Mouse (Mus musculus) heart, postnatal 0 days (tissue): Measurements from ENCODE around the gene Dner. TPM values are rescaled to one million over a fixed set of nuclear protein-coding genes. Genes with fewer than 3 reads are reported as not detected.

Experiments used
- ATAC-seq: fragments of 200-750 bp; cut with Nextera tagmentation; 2 replicates; pipeline ENCODE4 v1.8.0; 2017; ENCODE audit warnings: low read depth, moderate number of reproducible peaks, moderate library complexity; ENCODE audit not compliant: insufficient read depth
- DNase-seq: peaks from one replicate; pipeline ENCODE4 v3.0.0-alpha.2; 2016; ENCODE audit warnings: low spot score
- H3K27ac ChIP-seq: fragments of 300-500 bp; sonication (generic); 2 replicates; pipeline ENCODE4 v1.5.1; 2014; ENCODE audit warnings: low read depth, mild to moderate bottlenecking
- H3K27me3 ChIP-seq: fragments of 300-500 bp; sonication (generic); 2 replicates; pipeline ENCODE4 v1.6.1; 2014; ENCODE audit warnings: low read length, mixed read lengths; ENCODE audit not compliant: control insufficient read depth, insufficient read depth
- H3K36me3 ChIP-seq: fragments of 300-500 bp; sonication (generic); replicated peaks from 2 replicates; pipeline ENCODE4 v1.6.1; 2014; ENCODE audit warnings: low read length, mixed read lengths; ENCODE audit not compliant: control insufficient read depth, insufficient read depth
- H3K4me1 ChIP-seq: fragments of 300-500 bp; sonication (generic); 2 replicates; pipeline ENCODE4 v1.6.1; 2014; ENCODE audit warnings: antibody characterized with exemption; ENCODE audit not compliant: control insufficient read depth, insufficient read depth
- H3K4me2 ChIP-seq: fragments of 300-500 bp; sonication (generic); 2 replicates; pipeline ENCODE4 v1.6.1; 2014; ENCODE audit warnings: low read depth, mild to moderate bottlenecking, low read length, moderate library complexity
- H3K4me3 ChIP-seq: fragments of 300-500 bp; sonication (generic); 2 replicates; pipeline ENCODE4 v1.5.1; 2014; ENCODE audit warnings: low read depth, low read length
- H3K9ac ChIP-seq: fragments of 300-500 bp; sonication (generic); replicated peaks from 2 replicates; pipeline ENCODE4 v1.6.1; 2014; ENCODE audit warnings: low read depth, low read length, mixed read lengths
- H3K9me3 ChIP-seq: fragments of 300-500 bp; sonication (generic); replicated peaks from 2 replicates; pipeline ENCODE4 v1.6.1; 2016; ENCODE audit warnings: low read length; ENCODE audit not compliant: control insufficient read depth
- CTCF ChIP-seq: IDR thresholded peaks from 2 replicates; pipeline ENCODE4 v1.5.1; 2016; ENCODE audit warnings: antibody characterized with exemption, control low read depth, low read depth
- EP300 ChIP-seq: IDR thresholded peaks from 2 replicates; pipeline ENCODE4 v1.6.1; 2016; ENCODE audit warnings: antibody characterized with exemption, low read depth
- WGBS: fragments of 180-500 bp; shearing (Covaris S2); extraction: QIAGEN DNeasy Blood & Tissue Kit; methylation state at CpG from one replicate; pipeline ENCODE4 v1.1.7; 2014; 5-methylcytosine and 5-hydroxymethylcytosine counted together
- polyA plus RNA-seq: library from polyadenylated mRNA; unstranded; fragments of >200 nt; fragmentation: Nextera tagmentation; extraction: Ambion mirVana; gene quantifications from 2 replicates; pipeline ENCODE4 v1.2.1, GENCODE M21; 2015
- total RNA-seq: library from RNA; depleted of rRNA; stranded (reverse); fragments of >200 nt; gene quantifications from 2 replicates; pipeline ENCODE4 v1.2.3, GENCODE M21; 2014; ENCODE audit warnings: low replicate concordance

Dner gene
- total and polyA plus RNA-seq, 2 experiments from 2014 or later: 0.19 to 0.76 TPM

DNA sequence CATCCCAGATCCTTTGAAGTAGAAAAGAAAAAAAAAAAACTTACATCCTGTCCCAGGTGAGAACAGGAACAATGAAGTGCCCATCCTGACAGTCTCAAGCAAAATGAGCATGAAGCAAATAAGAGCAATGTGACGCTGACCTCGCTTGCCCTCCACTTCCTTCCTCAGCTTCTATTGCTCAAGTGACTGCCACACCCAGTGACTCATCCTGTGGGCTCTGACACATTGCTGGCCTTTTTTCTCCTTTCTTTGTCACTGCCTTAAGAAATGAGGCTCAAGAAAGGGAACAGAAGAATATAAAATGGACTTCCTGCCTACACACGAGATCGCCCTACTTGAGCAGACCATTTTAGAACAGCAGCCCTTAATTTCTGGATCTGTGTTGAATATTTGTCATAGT, 289.1 kb downstream of the Dner start:
- TF ChIP-seq EP300: no peak
- TF ChIP-seq CTCF: no peak
- no peaks in the 10 kb centered on the region for H3K9me3 ChIP-seq
- H3K9ac ChIP-seq: no peak overlapping the region
- 55% methylated on average over 4 of the region's 4 CpGs for WGBS
- no peak overlapping the region for H3K4me3 ChIP-seq
- no peaks in the 10 kb centered on the region for H3K27me3 ChIP-seq
- DNase-seq (peak; percentile 24), ATAC-seq (no peak; the same call in 1 of the 2 replicates)
- 0 out of 2 replicates have a peak, but pooled peaks cover 5% of the 10 kb centered on the region for H3K4me1 ChIP-seq
- H3K4me2 ChIP-seq: no peak overlapping the region
- no peak overlapping the region for H3K27ac ChIP-seq
- H3K36me3 ChIP-seq: no peaks in the 10 kb centered on the region

GRCm38 (mm10) chr1:84405551-84406290, 290.3 kb downstream of the Dner start:
- H3K4me2 ChIP-seq: no peak overlapping the region
- 81% methylated on average over 5 of the region's 5 CpGs for WGBS
- H3K36me3 ChIP-seq: no peaks in the 10 kb centered on the region
- TF ChIP-seq EP300: no peak
- TF ChIP-seq CTCF: no peak
- H3K9ac ChIP-seq: no peak overlapping the region
- ATAC-seq (no peak), DNase-seq (no peak)
- no peaks in the 10 kb centered on the region for H3K27me3 ChIP-seq
- no peaks in the 10 kb centered on the region for H3K9me3 ChIP-seq
- no peak overlapping the region for H3K4me3 ChIP-seq
- no peak overlapping the region for H3K27ac ChIP-seq
- 0 out of 2 replicates have a peak, but pooled peaks cover 5% of the 10 kb centered on the region for H3K4me1 ChIP-seq

- Histone ChIP-seq H3K27me3 (no peaks in the 10 kb centered on the region), H3K4me2 (no peak overlapping the region), H3K4me3 (no peak overlapping the region), H3K9ac (no peak overlapping the region), H3K27ac (no peak overlapping the region), H3K9me3 (no peaks in the 10 kb centered on the region), H3K36me3 (no peaks in the 10 kb centered on the region), H3K4me1 (0 out of 2 replicates have a peak, but pooled peaks cover 5% of the 10 kb centered on the region)
- TF ChIP-seq EP300: no peak
- no peak for TF ChIP-seq CTCF
- WGBS: 26% methylated on average over 12 of the region's 12 CpGs
- DNase-seq (no peak), ATAC-seq (no peak)
Measured at GRCm38 (mm10) chr1:84404880-84405279, 291.1 kb downstream of the Dner start.

DNA sequence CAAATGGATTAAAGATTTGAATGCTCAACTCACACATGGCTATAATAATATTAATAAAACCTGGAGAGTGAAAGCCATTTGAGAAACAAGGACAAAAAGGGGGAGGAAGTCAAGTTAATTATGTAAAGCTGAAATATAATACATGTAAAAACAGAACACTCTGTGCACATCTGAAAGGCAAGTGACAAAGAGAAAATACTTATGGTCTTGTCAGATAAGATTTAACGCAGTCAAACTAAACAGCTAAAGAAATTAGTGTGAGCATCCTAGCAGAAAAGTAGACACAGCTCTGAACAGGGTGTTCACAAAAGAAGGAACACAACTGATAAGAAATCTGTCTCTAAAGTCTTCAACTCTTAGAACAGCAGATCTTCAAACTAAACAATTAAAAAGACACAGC, 293.9 kb downstream of the Dner start:
- 69% methylated on average over 1 of the region's 1 CpGs for WGBS
- H3K9ac ChIP-seq: no peak overlapping the region
- no peak for TF ChIP-seq EP300
- TF ChIP-seq CTCF: no peak
- H3K4me3 ChIP-seq: no peak overlapping the region
- H3K36me3 ChIP-seq: no peaks in the 10 kb centered on the region
- ATAC-seq: no peak
- H3K4me1 ChIP-seq: 0 out of 2 replicates have a peak, but pooled peaks cover 5% of the 10 kb centered on the region
- H3K4me2 ChIP-seq: no peak overlapping the region
- DNase-seq: no peak
- no peak overlapping the region for H3K27ac ChIP-seq
- H3K9me3 ChIP-seq: no peaks in the 10 kb centered on the region
- H3K27me3 ChIP-seq: no peaks in the 10 kb centered on the region

GRCm38 (mm10) chr1:84399671-84400070, 296.4 kb downstream of the Dner start:
- Histone ChIP-seq H3K27ac (no peak overlapping the region), H3K27me3 (no peaks in the 10 kb centered on the region), H3K4me2 (no peak overlapping the region), H3K9me3 (no peaks in the 10 kb centered on the region), H3K4me1 (0 out of 2 replicates have a peak, but pooled peaks cover under 1% of the 10 kb centered on the region), H3K9ac (no peak overlapping the region), H3K36me3 (no peaks in the 10 kb centered on the region), H3K4me3 (no peak overlapping the region)
- ATAC-seq (no peak), DNase-seq (no peak)
- WGBS: 69% methylated on average over 3 of the region's 3 CpGs
- TF ChIP-seq CTCF (no peak), EP300 (no peak)
